Mouse (Mus musculus) right cerebral cortex, adult 2 months (tissue): Measurements from ENCODE around the gene Cx3cr1.

Experiments
- DNase-seq, 2 experiments: peaks; one replicate each; pipeline ENCODE4 v3.0.0; 2021 to 2022; ENCODE audit warnings: low spot score in 2 of 2

Gene Cx3cr1

DNA sequence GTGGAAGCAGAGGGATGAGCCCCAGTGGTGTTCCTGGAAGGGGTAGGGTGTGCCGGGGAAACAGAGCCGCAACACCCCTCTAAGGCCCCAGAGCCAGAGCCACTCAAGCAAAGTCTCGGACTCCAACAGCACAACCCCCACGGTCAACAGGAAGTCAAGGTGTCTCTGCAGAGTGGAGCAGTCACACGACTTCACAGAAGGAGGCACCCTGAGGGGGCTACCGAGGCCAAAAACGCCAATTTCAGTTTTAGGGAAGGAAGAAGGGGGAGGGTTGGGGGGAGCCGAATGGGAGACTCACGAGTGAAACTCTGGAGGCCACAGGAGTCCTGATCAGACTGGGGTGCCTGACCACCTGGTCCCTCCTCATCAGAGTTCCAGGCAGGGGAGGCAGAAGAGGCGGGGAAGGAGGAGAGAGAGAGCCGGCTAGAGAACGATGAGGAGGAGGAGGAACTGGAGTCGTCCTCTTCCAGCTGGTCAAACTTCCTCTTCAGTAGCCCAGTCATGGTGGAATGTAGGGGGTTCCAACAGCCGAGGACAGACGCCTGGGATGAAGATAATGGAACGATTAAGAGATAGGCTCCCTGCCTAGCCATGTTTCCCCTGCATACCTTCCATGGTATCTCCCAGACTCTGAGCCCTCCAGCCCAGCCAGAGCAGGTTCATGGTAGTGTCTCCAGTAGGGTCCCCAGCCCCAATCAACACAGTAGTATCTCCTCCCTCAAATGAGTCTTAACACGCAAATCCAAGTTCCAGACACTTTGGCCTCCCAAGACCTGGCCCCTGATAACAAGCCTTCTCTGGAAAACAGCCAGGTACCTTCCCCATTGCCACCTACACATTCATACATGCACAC lies 92.7 kb downstream of the Cx3cr1 start:
- DNase-seq, result no peak

DNA sequence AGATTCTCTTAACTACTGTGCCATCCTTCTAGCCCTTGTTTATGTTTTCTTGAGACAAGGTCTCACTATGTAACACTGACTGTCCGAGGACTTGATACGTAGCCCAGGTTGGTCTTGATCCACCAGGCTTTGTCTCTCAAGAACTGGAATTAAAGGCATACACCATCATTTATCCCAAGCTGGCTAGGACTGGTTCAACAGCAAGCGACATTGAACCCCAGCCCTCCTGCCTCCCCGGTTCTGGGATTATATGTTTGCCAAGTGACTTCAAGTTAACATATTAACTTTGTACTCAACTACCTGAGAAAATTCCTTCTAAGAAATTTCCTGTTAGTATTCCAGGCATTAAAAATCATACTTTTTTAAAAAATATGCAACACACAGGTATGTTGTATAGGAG lies 94.4 kb downstream of the Cx3cr1 start:
- DNase-seq, result no peak

DNA sequence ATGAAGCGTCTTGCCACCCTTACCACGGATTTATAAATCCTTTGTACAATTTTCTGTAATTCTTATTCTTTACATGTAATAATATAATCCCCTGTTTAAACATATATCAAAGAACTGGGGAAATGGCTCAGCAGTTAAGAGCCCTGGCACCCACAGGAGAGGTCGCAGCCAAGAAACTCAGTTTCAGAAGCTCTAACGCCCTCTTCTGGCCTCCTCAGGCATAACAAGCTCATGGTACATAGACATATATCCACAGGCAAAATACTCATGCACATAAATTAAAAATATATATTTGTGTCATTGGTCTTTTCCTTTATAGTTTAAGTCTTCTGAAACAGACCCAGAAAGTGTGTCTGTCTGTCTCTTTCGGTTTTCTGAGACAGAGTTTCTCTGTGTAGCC lies 95.1 kb downstream of the Cx3cr1 start:
- no peak for DNase-seq

DNA sequence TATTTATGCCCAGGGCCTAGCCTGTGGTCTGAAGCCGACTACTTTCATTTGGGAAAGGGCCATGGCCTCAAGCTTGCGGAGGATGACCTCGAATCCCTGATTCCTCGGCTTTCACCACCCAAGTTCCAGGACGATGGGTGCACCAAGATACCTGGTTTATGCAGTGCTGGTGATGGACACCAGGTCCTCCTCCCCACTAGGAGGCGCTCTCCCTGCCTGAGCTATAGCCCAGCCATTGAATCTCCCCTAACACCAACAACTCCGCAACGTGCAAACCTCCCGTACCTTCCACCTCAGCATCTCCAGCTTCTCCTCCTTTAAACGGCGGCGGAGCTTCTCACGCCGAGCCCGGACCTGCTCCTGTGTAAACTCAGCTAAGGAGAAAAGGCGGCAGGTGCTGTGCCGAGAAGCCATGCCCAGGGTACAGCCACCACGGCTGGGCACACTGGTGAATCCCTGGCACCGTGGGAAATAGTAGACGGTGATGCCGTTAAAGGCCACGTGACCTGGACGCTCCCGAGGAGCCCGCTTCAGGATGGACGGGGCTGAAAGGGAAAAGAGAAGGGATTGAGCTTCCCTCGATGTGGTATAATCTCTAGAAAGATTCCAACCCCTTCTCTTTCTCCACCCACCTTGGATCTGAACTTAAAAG lies 95.7 kb downstream of the Cx3cr1 start:
- DNase-seq, result no peak

DNA sequence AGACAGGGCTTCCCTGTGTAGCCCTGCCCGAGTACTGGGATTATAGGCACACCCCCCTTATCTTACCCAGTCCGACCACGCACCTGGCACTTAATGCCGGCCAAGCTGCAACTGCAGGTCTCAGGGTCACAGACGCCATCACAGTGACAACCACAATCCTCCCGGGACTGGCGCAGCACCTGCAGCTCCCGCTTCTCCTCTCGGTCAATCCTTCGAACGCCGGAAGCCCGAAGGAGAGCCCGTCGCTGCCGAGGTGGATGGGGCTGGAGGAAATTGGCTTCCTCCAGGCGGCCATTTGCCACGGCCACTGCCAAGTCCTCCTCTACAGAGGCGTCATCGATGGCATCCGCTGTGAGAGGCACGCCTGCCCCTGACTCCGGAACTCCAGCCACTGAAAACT lies 96.4 kb downstream of the Cx3cr1 start:
- no peak for DNase-seq

DNA sequence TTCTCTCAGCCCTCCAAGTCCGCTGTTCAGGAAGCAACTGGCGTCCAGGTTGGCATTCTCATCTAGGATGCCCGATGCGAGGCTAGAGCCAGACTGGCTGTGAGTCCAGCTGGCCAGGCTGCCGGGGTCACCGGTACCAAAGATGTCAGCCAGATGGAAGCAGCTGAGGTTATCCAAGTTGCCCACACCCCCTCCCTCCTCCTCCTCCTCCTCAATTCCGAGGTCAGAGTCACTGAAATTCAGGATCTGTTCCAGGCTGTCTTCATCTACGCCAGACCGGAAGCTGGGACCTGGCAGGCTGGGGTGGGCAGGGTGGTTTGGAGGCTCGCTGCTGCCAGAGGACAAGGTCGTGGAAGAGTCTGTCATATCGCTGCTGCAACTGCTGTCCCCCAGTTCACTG lies 97.1 kb downstream of the Cx3cr1 start:
- DNase-seq, result no peak

DNA sequence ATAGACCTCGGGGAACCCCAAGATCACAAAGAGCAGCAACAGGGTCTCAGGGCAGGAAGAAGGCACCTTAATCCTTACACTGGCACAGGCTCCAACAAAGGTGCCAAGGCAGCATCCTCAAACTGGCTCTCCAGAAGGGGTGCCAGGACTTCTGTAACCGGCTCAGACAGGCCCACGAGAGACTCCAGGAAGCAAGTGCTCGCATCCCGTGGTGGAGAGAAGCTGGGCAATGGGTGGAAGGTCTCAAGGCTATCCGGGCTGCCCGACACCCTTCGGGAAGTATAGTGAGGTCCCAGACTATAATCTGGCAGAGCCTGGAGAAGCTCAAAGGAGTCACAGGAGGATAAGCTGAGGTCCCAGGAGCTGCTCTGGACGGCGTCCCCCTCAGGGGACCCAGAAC lies 97.5 kb downstream of the Cx3cr1 start:
- no peak for DNase-seq

DNA sequence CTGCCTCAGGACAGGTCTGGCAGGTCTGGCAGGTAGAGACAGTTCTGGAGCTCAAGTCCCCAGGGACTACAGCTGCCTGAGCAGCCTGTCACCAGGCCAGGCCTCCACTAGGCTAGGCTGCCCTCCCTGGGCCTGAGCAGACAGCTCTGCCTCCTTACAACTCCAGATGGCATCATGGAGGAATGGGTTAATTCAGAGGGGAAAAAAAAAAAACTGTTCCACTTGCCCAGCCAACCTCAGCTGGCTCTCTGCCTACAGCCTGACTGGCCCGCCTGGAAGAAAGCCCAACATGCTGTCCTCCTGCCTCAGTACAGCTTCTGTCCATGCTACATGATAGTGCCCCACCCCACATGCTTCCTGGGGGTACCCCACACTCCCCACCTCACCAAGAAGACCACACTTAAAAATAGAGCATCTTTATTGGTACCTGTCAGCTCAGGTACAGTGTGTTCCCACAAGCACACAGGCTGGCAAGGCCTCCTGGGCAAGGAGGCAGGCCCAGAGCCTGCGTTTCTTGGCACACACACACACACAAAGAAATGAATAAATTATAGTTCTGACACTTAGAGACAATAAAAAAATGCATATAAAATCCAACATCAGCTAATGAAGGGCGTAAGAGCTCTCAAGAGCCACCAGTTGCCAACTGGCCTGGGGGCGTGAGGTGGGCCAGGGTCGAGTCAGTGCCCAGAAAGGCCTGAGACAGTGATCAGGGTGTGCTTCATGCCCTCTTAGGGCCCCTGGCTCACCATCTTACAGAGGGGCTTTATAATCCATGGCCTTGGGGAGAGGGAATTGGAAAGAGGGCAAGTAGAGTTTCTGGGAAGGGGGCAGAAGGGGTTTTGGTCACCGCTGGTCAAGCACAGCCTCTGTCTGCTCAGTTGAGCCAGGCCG lies 98.7 kb downstream of the Cx3cr1 start:
- DNase-seq, result peak; percentile 51 to 56

DNA sequence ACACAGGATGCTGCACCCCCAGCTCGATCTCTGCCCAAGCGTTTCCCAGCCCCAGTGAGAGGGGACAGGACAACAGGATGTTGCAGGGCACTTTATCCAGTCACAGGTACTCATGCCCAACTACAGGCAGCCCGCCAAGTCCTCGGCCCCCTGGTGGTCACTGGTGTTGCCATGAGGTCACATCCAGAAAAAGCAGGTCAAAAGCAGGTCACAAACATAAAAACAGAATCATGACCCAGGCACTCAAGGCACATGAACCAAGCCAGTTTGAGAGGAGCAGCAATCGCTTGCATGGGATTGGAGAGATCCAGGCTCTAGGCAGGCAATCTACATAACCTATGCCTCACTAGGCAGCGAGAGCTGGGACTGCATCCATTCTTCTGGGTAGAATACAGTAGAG lies 99.5 kb downstream of the Cx3cr1 start:
- no peak for DNase-seq

DNA sequence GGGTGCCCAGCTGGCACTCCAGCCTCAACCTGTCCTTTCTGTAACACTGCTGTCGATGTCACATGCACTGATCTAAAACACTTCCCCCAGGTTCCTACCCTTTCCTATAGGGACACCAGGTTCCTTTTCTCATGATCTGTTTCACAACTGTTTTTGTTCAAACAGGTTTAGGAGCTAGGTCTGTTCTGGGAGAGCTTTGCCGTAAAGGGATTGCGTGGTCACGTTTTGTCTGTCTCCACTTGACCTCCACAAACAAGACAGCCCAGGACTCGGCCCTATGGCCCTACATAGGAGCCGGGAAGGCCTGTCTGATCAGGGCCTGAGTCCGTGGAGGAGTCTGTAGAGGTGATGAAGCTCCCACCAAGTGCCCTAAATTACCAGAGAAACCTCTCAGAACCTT lies 99.9 kb downstream of the Cx3cr1 start:
- no peak for DNase-seq

DNA sequence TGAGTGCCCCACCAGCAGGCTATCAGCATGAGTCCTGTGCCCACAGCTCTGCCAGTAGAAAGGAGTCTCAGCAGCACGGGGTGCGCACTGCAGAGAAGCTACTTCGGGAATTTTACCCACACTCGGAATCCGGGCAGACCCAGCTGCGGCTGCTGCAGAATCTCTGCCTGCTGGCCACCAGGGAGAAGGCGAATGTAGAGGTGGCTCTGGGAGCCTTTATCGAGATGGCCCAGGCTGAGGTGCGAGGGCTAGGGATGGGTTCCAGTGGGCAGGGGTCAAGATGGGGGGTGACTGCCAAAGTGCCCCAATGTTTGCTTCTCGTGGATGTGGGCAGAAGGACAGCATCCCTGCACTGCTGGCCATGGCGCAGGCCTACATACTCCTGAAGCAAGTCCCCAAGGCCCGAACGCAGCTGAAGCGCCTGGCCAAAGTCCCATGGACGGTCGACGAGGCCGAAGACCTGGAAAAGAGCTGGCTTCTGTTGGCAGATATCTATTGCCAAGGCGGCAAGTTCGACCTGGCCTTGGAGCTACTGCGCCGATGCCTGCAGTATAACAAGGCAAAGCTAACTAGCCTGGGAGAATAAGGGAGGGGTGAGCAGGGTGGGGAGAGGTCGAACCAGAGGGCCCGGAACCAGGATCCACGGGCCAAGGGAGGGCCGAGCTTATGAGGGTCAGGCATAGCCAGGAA lies 103.3 kb downstream of the Cx3cr1 start:
- no peak for DNase-seq

DNA sequence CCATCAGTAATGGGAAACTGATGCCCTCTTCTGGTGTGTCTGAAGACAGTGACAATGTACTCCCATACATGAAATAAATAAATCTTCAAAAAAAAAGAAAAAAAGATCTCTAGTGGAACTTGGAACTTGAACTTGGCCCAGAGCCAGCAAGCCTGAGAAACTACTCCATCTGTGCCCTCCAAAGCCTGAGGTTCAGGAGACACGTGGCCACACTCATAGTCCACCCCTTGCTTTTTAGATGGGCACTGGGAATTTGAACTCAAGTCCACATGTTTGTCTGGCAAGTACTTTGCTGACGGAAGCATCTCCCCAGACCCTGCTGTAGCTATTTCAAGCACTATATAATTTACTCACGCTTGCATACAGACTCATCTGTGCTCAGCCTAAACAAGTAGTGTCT lies 104.5 kb downstream of the Cx3cr1 start:
- DNase-seq, result no peak

DNA sequence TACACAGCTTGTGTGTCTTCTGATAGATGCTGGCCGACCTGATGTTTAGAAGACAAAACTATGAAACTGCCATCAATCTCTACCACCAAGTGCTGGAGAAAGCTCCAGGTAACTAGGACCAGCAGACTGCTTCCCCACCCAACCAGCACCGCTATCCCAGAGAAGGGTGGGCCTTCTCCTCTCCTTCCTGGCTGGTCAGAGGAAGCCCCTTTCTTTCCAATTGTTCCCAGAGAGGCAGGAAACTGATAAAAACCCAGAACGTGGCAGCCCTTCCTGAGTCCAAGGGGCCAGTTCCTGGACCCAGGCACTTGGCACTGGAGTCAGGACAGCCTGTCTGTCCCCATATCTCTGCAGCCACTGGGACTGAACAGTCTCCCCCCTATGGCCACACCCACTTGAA lies 105.5 kb downstream of the Cx3cr1 start:
- DNase-seq, result no peak

DNA sequence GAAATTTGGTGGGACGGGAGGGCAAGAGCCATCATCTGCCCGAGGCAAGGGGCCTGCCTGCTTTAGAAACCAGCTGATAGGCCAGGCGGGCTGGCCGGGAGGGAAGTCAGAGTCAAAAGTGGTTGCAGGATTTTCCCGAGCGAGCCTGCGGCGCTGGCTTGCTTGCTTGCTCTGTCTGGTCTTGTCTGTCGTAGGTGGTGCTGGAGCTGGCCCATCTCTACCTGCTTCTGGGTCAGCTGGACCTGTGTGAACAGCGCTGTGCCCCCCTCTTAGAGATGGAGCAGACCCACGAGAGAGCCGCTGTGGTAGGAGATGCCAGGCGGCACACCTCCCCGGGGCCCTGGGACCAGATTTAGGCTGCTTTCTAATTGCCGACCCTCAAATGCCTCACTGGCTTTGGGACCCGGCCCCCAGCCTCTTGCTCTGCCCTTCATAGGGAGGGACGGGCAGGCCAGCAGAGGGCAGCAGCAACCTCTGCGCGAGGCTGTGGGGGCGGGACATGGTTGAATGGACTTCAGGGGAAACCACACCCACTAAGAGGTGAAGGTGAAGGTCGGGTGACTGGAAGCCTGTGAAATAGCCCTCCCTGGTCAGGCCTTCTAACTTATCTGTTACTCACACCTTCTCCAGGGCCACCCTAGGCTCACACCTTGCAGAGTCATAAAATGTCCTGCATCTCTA lies 106.6 kb downstream of the Cx3cr1 start:
- no peak for DNase-seq

DNA sequence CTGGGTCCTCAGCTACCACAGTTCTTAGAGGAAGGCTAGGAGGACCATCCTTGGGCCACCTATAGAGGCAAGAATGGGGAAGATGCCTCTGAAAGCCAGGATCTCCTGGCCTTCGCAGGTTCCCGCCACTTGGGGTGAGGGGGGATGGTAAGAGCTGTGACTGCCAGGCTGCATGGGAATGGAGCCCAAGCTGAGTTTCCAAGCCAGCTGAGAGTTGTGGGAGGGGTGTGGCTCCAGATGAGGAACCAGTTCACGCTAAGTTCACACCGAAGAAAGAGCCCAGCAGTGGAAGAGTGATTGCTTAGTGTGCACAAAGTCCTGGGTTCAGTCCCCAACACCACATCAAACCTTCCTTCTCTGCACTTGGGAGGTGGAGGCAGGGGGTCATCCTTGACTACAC lies 107.5 kb downstream of the Cx3cr1 start:
- no peak for DNase-seq

DNA sequence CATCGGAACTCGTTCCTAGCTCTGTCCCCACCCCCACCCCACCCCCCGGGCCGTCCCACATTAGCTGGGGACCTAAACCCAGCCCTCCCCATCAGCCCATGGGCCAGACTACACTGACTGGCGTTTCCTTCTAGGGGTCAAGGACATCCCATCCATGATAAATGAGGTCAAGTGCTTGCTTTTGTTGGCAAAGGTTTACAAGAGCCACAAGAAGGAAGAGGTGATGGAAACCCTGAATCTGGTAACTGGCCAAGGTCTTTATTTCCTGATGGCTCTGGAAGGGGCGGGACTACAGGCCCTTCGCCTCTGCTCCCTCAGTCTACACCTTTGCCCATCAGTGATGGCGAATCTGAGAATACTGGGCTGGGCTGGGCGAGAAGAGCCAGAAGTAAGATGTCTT lies 110.8 kb downstream of the Cx3cr1 start:
- no peak for DNase-seq

DNA sequence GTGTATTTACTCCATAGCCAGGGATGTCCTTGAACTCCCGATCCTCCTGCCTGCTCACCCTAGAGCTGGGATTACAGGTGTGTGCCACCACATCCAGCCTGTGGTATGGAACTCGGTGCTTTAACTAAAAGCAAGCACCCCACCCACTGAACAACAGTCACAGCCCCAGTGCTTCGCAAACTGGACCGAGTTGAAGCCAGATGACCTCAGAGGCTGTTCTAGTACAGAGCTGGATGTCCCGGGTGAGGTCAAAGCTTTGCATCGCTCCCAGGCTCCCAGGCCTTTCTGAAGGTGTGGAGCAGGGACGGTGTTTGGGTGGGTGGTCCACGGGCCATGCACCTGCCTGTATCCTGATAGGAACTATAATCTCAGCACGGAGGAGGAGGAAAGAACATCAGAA lies 118.3 kb downstream of the Cx3cr1 start:
- no peak for DNase-seq

DNA sequence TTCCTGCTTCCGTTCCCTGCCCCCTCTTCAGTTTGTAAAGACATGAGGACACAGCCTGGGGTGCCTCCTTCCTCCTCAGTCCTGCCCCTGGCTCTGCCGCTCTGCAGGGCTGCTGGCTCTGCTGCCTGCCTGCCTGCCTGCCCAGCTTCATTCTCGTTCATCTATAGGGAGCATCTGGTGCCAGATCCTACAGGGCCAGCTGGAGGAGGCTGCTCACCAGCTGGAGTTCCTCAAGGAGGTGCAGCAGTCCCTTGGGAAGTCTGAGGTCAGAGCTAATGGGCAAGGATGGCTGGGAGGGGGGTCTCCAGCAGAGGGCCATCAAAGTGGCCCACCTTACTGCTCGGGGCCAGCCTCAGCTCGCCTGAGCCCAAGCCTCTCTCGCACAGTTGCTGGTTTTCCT lies 119.2 kb downstream of the Cx3cr1 start:
- DNase-seq, result no peak

DNA sequence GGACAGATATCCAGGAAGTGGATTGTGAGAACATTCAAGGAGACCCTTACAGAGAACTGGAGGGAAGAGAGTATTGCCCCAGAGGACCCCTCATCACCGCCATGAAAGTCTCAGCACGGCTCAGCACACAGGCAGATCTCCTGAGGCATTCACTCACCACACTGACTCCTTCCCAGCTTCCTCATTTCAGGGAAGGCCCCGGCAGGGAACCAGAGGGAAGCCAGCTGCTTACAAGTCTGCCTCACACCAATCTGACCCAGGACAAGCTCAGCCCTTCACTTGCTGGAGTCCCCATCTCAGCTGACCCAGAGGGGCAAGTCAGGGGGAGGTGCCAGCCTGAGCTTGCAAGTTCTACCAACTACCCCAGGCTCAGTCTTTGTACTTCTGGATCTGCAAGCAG lies 120.9 kb downstream of the Cx3cr1 start:
- no peak for DNase-seq

DNA sequence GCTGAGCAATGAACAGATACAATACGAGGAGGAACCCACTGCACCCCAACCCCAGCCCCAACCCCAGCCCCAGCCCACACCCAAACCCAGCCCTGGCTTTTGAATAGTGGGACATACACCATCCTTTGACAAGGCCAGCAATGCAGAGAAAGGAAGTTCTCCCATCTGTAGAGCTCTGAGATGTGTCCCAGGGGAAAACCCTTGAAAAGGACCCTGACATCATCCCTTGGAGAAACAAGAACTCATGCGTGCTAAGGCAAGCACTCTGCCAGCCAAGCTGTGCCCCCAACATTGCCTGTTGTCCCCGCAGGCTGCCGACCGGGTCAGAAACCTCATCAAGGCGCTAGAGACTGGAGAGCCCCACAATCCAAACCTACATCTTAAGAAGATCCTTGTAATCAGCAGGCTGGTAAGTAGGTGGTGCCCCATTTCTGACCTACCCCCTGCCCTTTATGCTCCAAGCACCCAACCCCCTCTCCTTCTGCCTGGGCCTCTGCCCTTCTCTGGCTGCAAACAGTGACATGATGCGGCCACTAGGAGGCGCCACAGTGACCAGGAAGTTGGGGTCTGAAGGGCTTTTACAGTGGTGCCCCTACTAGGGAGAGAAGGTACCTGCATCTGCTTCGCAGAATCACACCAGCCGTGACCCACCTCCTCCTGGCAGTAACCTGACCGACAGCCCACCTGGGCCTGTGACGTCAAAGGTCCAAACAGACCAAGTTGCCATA lies 124.3 kb downstream of the Cx3cr1 start:
- no peak for DNase-seq

DNA sequence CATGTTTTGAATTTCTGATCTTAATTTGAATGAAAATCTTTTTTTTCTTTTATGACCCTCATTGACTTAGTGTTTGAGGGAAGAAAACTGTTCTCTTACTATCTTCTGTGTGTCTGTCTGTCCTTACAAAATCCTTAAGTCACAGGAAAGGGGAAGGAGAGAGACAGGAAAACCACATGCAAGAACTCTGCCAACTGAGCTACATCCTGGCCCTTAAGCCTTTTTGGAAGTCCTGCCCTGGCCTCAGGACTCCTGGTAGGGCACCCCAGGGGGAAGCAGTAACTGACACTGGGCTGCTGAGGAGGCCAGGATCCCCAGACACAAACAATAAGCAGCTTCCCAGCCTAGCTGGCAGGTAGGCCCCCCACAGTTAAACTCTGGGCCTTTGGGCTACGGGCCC lies 126.4 kb downstream of the Cx3cr1 start:
- DNase-seq, result no peak
